Mouse (Mus musculus): ENCODE results near the gene Lmf1. TPM values are rescaled to one million over a fixed set of nuclear protein-coding genes. Genes with fewer than 3 reads are reported as not detected.
A peak's percentile ranks its signal among the peaks of the same experiment; 100 is the strongest.

Gene Lmf1
- polyA plus RNA-seq, 1 experiment, result 36.3 TPM

- TF ChIP-seq USF1 (IDR thresholded peaks at IDR 0.05; ENCODE audit: low read depth) (no peak), TCF3 (IDR thresholded peaks at IDR 0.05; ENCODE audit: insufficient read length, low read depth) (peak; percentile 53), POLR2A (IDR thresholded peaks at IDR 0.05; ENCODE audit: insufficient read length, low read depth) (no peak), TCF12 (IDR thresholded peaks at IDR 0.05; ENCODE audit: insufficient read depth, poor library complexity, severe bottlenecking) (peak; percentile 21), POLR2AphosphoS2 (IDR thresholded peaks at IDR 0.05; ENCODE audit: insufficient read length, low read depth) (no peak), CEBPB (IDR thresholded peaks at IDR 0.05; ENCODE audit: insufficient read depth, poor library complexity, severe bottlenecking) (no peak), MAX (IDR thresholded peaks at IDR 0.05; ENCODE audit: low read depth) (no peak), E2F4 (IDR thresholded peaks at IDR 0.05; ENCODE audit: insufficient read depth) (no peak), SRF (IDR thresholded peaks at IDR 0.05; ENCODE audit: control insufficient read depth, insufficient read length, low read depth) (no peak), MYOG (IDR thresholded peaks at IDR 0.05; ENCODE audit: control insufficient read depth in 1 of 3, insufficient read depth in 1 of 3, insufficient read length in 2 of 3, low read depth in 2 of 3) (peak in 2 of 3 experiments; percentile 82 to 89), MYOD1 (IDR thresholded peaks at IDR 0.05; ENCODE audit: control insufficient read depth in 1 of 3, insufficient read length in 2 of 3, low read depth in 2 of 3) (peak in 2 of 3 experiments; percentile 88 to 90), REST (IDR thresholded peaks at IDR 0.05; ENCODE audit: insufficient read depth, insufficient read length) (no peak)
- H3K79me2 ChIP-seq (ENCODE audit: control insufficient read depth, insufficient read depth), result no peaks in the 10 kb centered on the region
- H3K36me3 ChIP-seq (ENCODE audit: control insufficient read depth, insufficient read depth), result no peaks in the 10 kb centered on the region
- no peak overlapping the region for H3ac ChIP-seq (ENCODE audit: control insufficient read depth, insufficient read length)
- no peaks in the 10 kb centered on the region for H3K27me3 ChIP-seq (ENCODE audit: control insufficient read depth, insufficient read depth, insufficient read length)
- H3K4me3 ChIP-seq, result no peak overlapping the region
- H3K4me2 ChIP-seq (ENCODE audit: low read depth), result no peak overlapping the region
Observed at GRCm38 (mm10) chr17:25608821-25609505, 30.1 kb downstream of the Lmf1 start.

GRCm38 (mm10) chr17:25609506-25609828 lies 30.6 kb downstream of the Lmf1 start:
- H3K4me3 ChIP-seq, result no peak overlapping the region
- no peak overlapping the region for H3K4me2 ChIP-seq (ENCODE audit: low read depth)
- H3K36me3 ChIP-seq (ENCODE audit: control insufficient read depth, insufficient read depth), result no peaks in the 10 kb centered on the region
- no peak for TF ChIP-seq POLR2A (IDR thresholded peaks at IDR 0.05; ENCODE audit: insufficient read length, low read depth)
- no peak for TF ChIP-seq SRF (IDR thresholded peaks at IDR 0.05; ENCODE audit: control insufficient read depth, insufficient read length, low read depth)
- no peak for TF ChIP-seq REST (IDR thresholded peaks at IDR 0.05; ENCODE audit: insufficient read depth, insufficient read length)
- TF ChIP-seq MYOD1 (IDR thresholded peaks at IDR 0.05; ENCODE audit: control insufficient read depth in 1 of 3, insufficient read length in 2 of 3, low read depth in 2 of 3), result no peak
- TF ChIP-seq TCF12 (IDR thresholded peaks at IDR 0.05; ENCODE audit: insufficient read depth, poor library complexity, severe bottlenecking), result no peak
- TF ChIP-seq CEBPB (IDR thresholded peaks at IDR 0.05; ENCODE audit: insufficient read depth, poor library complexity, severe bottlenecking), result no peak
- TF ChIP-seq TCF3 (IDR thresholded peaks at IDR 0.05; ENCODE audit: insufficient read length, low read depth), result no peak
- no peak for TF ChIP-seq POLR2AphosphoS2 (IDR thresholded peaks at IDR 0.05; ENCODE audit: insufficient read length, low read depth)
- no peak for TF ChIP-seq E2F4 (IDR thresholded peaks at IDR 0.05; ENCODE audit: insufficient read depth)
- no peak for TF ChIP-seq MYOG (IDR thresholded peaks at IDR 0.05; ENCODE audit: control insufficient read depth in 1 of 3, insufficient read depth in 1 of 3, insufficient read length in 2 of 3, low read depth in 2 of 3)
- no peak for TF ChIP-seq MAX (IDR thresholded peaks at IDR 0.05; ENCODE audit: low read depth)
- TF ChIP-seq USF1 (IDR thresholded peaks at IDR 0.05; ENCODE audit: low read depth), result no peak
- no peaks in the 10 kb centered on the region for H3K27me3 ChIP-seq (ENCODE audit: control insufficient read depth, insufficient read depth, insufficient read length)
- no peaks in the 10 kb centered on the region for H3K79me2 ChIP-seq (ENCODE audit: control insufficient read depth, insufficient read depth)
- H3ac ChIP-seq (ENCODE audit: control insufficient read depth, insufficient read length), result no peak overlapping the region

GRCm38 (mm10) chr17:25610151-25610550 lies 31.3 kb downstream of the Lmf1 start:
- no peaks in the 10 kb centered on the region for H3K27me3 ChIP-seq (ENCODE audit: control insufficient read depth, insufficient read depth, insufficient read length)
- no peak overlapping the region for H3ac ChIP-seq (ENCODE audit: control insufficient read depth, insufficient read length)
- H3K4me3 ChIP-seq, result no peak overlapping the region
- TF ChIP-seq POLR2A (IDR thresholded peaks at IDR 0.05; ENCODE audit: insufficient read length, low read depth) (no peak), POLR2AphosphoS2 (IDR thresholded peaks at IDR 0.05; ENCODE audit: insufficient read length, low read depth) (no peak), TCF3 (IDR thresholded peaks at IDR 0.05; ENCODE audit: insufficient read length, low read depth) (no peak), TCF12 (IDR thresholded peaks at IDR 0.05; ENCODE audit: insufficient read depth, poor library complexity, severe bottlenecking) (no peak), MYOD1 (IDR thresholded peaks at IDR 0.05; ENCODE audit: control insufficient read depth in 1 of 3, insufficient read length in 2 of 3, low read depth in 2 of 3) (no peak), MYOG (IDR thresholded peaks at IDR 0.05; ENCODE audit: control insufficient read depth in 1 of 3, insufficient read depth in 1 of 3, insufficient read length in 2 of 3, low read depth in 2 of 3) (no peak), E2F4 (IDR thresholded peaks at IDR 0.05; ENCODE audit: insufficient read depth) (no peak), SRF (IDR thresholded peaks at IDR 0.05; ENCODE audit: control insufficient read depth, insufficient read length, low read depth) (no peak), REST (IDR thresholded peaks at IDR 0.05; ENCODE audit: insufficient read depth, insufficient read length) (no peak), MAX (IDR thresholded peaks at IDR 0.05; ENCODE audit: low read depth) (no peak), USF1 (IDR thresholded peaks at IDR 0.05; ENCODE audit: low read depth) (no peak), CEBPB (IDR thresholded peaks at IDR 0.05; ENCODE audit: insufficient read depth, poor library complexity, severe bottlenecking) (no peak)
- no peaks in the 10 kb centered on the region for H3K36me3 ChIP-seq (ENCODE audit: control insufficient read depth, insufficient read depth)
- no peaks in the 10 kb centered on the region for H3K79me2 ChIP-seq (ENCODE audit: control insufficient read depth, insufficient read depth)
- H3K4me2 ChIP-seq (ENCODE audit: low read depth), result no peak overlapping the region

- H3K79me2 ChIP-seq (ENCODE audit: control insufficient read depth, insufficient read depth), result no peaks in the 10 kb centered on the region
- no peak overlapping the region for H3K4me2 ChIP-seq (ENCODE audit: low read depth)
- no peak overlapping the region for H3ac ChIP-seq (ENCODE audit: control insufficient read depth, insufficient read length)
- no peaks in the 10 kb centered on the region for H3K36me3 ChIP-seq (ENCODE audit: control insufficient read depth, insufficient read depth)
- no peak for TF ChIP-seq TCF12 (IDR thresholded peaks at IDR 0.05; ENCODE audit: insufficient read depth, poor library complexity, severe bottlenecking)
- TF ChIP-seq SRF (IDR thresholded peaks at IDR 0.05; ENCODE audit: control insufficient read depth, insufficient read length, low read depth), result no peak
- TF ChIP-seq MAX (IDR thresholded peaks at IDR 0.05; ENCODE audit: low read depth), result no peak
- TF ChIP-seq MYOD1 (IDR thresholded peaks at IDR 0.05; ENCODE audit: control insufficient read depth in 1 of 3, insufficient read length in 2 of 3, low read depth in 2 of 3), result no peak
- TF ChIP-seq POLR2AphosphoS2 (IDR thresholded peaks at IDR 0.05; ENCODE audit: insufficient read length, low read depth), result no peak
- no peak for TF ChIP-seq TCF3 (IDR thresholded peaks at IDR 0.05; ENCODE audit: insufficient read length, low read depth)
- TF ChIP-seq MYOG (IDR thresholded peaks at IDR 0.05; ENCODE audit: control insufficient read depth in 1 of 3, insufficient read depth in 1 of 3, insufficient read length in 2 of 3, low read depth in 2 of 3), result no peak
- no peak for TF ChIP-seq POLR2A (IDR thresholded peaks at IDR 0.05; ENCODE audit: insufficient read length, low read depth)
- TF ChIP-seq USF1 (IDR thresholded peaks at IDR 0.05; ENCODE audit: low read depth), result no peak
- TF ChIP-seq REST (IDR thresholded peaks at IDR 0.05; ENCODE audit: insufficient read depth, insufficient read length), result no peak
- TF ChIP-seq E2F4 (IDR thresholded peaks at IDR 0.05; ENCODE audit: insufficient read depth), result no peak
- no peak for TF ChIP-seq CEBPB (IDR thresholded peaks at IDR 0.05; ENCODE audit: insufficient read depth, poor library complexity, severe bottlenecking)
- no peak overlapping the region for H3K4me3 ChIP-seq
- H3K27me3 ChIP-seq (ENCODE audit: control insufficient read depth, insufficient read depth, insufficient read length), result no peaks in the 10 kb centered on the region
Observed at GRCm38 (mm10) chr17:25612537-25612936, 33.7 kb downstream of the Lmf1 start.
